Mouse (Mus musculus) heart, postnatal 36 days (tissue): Measurements from ENCODE around the gene Mtcl1. TPM values are rescaled to one million over a fixed set of nuclear protein-coding genes. Genes with fewer than 3 reads are reported as not detected.

ENCODE experiments used
- DNase-seq, 2 experiments: peaks; one replicate each; pipeline ENCODE4 v3.0.0; 2021 to 2022
- intact Hi-C: fragments of 180-260 bp; cut with DNase I; formaldehyde crosslinking; loops from one replicate; pipeline ENCODE4 v1.15.1; 2025
- total RNA-seq, 2 experiments: library from RNA; stranded (reverse); gene quantifications; 2 replicates each; pipeline ENCODE4 v1.2.3; 2021

Gene Mtcl1
- total RNA-seq, 2 experiments from 2014 or later: 4.4 to 6.3 TPM

DNA sequence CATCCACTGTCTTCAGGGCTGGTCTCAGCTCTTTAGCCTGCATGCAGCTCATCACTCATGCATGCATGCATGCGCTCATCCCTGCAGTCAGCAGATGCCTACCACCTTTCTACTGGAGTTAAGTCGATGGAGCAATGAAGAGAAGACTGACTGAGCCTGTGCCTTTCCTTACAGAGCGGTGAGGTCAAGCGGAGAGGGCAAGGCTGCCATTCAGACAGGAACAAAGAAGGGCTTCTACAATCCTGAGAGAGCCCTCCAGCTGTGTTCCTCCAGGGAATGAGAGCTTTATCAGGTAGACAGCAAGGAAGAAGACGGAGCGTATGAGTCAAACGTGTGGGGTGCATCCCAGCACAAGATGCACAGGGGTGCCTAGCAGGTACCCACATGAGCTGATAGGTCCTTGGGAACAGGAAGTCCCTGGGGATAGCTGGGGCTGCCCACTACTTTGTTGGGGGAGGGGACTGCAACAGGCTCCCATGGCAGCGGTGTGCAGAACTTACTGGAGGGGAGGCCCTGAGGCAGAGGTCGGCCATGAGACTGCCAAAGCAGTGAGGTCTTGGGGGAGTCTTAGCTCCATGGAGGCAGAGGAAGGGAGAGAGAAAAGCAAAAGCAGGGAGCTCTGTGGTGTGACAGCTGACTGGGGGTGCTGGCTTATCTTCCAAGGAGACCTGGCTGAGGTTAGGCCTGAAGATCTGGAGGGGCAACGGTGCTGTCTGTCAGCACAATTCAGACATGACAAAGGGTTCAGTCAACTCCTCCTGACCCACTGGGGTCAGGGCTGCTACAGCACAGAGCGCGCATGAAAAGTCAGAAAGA lies 37.2 kb downstream of the Mtcl1 start:
- no peak for DNase-seq
- intact Hi-C loops: no loop called here

DNA sequence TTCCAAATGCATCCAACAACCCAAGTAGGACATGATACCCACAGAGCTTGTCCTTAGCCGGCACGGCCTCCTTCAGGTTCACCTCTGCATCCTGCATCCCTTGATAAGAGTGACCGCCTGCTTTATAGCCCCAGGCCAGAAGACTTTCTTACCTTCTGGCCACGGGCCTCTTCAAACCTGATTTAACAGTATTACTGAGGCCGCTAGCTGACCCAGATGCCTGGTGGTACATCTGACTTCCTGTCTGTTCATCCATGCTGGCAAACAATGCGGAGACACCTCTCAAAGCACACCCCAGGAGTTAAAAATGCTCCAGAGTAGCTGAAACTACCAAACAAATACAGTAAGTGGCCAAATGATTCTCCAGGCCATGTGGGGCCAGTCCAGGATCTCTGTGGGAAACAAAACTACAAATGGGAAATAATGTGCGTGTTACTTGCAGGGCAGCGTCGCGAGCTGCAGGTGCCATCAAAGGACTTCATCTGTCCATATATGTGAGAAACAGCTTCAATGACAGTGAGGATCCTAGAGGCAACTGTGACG lies 38.6 kb downstream of the Mtcl1 start:
- intact Hi-C loops: no loop called here
- no peak for DNase-seq

DNA sequence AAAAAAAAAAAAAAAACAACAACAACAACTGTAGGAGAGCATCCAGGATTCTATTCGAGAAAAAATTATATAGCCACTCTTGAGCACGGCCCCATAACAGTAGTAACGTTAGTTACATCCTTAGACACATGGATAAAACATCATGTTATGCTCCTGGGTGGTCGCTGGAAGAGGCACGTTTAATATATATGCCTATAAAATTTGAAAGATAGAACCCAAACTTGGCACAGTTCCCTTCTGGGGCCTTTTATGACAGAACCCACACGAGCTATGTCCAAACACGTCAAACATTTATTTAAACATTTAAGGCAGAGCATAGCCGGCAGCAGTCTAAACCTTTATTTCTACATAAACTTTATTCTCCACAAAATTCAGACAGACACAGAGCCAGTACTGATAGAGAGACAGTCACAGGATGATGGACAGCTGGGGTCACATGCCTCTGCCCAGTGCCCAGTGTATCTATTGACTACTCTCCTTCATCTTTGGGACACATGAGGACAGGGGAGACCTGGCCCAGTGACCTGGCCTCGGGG lies 40.4 kb downstream of the Mtcl1 start:
- intact Hi-C loops: no loop called here
- DNase-seq: no peak

DNA sequence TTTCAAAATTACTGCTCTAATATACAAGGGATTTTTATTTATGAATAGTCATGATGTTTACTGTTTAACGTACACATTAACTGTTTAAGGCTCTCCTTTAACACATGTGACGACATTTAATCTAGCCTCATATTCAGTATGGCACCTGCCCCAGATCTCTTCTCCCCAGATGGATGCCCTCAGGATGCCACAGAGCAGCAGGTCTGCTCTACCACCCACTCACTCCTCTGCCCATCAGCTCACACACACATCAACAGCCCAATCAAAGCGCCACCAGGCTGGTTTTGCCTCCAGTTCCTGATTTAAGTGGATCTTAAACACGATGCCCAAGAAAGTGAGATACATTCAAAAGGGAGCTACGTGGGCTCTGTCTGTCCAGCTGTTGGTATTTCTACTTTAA lies 41.1 kb downstream of the Mtcl1 start:
- no peak for DNase-seq
- intact Hi-C loops: no loop called here

DNA sequence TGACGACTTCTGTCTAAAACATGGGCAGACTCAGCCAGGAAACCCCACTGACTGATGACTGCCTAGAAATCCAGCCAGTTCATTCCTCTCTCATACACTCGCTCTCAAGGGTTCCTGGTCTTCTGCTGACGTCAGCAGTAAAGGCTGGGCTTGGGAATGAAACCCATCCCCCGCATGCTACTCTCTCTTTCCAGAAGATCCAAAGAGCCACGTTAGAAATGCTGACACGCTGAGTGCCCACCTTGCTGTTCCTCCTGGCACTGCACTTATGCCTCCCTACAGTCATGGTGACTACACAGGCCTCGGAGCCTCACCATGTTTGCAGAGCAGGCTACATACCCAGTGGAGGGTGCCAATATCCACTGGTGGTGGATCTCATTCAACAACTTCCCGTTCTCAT lies 41.7 kb downstream of the Mtcl1 start:
- DNase-seq: no peak
- intact Hi-C loops: no loop called here

DNA sequence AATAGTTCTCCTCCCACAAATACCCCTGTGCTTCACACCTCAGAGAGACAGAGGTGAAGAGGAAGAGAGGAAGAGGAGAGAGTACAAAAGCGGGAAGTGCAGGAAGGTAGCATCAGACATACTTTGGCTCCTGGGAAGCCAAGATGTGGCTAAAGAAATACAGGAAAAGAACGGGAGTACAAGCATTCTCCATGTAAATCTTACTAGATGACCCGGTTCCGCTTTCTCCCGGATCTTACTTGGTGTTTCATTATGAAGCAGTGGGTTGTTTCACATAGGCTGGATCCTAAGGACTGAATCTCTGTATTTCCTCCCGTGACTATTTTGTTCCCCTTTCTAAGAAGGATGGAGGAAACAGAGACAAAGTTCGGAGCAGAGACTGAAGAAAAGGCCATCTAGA lies 43.9 kb downstream of the Mtcl1 start:
- no peak for DNase-seq
- intact Hi-C loops: no loop called here

DNA sequence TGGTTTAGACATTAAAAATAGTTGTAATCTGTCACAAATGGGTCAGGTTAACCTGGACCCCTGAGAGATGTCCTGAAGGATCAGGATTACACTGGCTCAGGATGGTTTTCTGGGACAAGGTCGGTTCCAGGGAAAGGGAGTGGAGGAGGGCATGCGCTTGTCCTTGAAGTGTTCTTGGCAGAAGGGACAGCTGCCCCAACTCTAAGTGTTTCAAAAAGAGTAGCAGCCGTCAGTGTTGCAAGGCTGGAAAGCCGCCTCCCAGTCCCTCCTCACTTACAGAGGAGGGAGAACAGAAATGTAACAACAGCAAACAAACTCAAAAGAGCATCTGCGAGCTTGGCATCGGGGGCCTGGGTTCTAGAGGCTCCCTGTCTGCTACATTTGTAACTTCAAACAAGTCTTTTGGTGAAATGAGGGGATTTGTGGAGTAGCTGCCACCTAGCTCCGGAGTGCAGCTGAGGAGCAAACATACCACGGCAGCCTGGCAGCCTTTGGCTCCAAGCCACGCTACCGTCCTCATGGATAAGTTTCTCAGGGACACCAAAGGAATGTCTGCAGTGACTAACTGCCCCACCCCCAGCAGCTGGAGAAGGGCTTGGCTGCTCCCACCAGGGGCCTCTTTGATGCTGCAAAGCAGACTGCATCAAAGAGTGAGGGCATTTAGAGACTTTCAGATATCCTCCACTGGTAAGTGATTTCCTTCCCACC lies 44.5 kb downstream of the Mtcl1 start:
- peak; percentile 9 to 25 for DNase-seq
- intact Hi-C loops: no loop called here

DNA sequence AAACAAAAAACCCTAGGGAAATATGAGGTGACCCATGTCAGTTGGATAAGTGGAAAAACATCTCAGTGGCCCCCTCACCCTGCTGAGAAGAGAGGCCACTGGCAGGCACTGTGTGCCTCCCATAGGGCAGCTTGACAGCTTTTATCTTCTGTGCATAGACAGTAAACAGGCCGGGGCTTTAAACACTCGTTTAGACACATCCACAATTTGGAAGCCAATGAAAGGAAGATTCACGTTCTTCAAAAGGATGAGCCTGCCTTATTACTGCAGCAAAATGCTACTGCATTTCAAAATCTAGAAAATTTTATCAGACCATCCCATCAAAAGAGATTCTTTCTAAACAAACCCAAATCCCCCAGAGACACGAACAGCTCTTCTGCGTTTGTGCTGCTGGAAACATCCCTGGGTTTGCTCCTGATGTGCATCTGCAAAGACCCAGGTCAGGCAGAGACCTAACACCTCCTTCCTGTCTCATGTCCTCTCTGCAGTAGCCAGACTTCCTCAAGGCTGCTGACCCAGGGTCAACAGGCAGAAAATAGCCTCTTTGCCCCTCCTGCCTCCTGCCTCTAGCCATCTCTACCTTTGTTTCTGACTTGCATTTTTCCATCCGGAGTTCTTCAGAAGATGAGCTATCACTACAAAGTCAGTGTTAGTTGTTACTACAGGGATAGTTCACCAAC lies 46.6 kb downstream of the Mtcl1 start:
- DNase-seq: no peak
- intact Hi-C loops: no loop called here

DNA sequence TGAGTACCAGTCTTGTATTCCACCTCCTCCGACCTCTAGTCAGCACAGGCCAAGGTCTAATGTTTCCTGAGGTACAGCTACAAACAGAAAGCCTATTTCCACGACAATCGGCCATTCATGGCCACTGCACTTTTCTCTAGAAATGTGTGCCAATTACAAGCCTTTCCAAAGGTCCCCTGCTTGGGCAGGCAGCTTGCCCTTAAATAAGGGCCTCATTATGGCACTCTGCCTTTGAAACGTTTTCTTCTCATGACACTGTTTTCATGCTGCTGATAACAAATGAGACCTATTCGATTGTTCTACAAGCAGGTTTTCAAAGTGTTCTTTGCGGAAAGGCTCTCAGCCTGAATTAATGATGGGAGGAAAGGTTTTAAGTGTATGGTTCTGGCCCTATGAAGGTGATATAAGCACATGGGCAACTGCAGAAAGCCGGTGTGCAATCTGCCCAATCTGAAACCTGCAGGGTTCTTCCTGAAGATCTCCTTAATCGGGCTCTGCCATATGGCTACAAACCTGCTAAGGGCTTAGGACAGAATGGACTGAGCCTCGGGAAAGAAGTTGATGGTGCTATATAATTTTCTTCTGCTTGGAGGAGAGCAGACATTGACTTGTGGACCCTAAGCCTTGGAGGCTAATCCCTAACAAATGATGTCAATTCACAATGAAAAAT lies 47.8 kb downstream of the Mtcl1 start:
- no peak for DNase-seq
- intact Hi-C loops: no loop called here

DNA sequence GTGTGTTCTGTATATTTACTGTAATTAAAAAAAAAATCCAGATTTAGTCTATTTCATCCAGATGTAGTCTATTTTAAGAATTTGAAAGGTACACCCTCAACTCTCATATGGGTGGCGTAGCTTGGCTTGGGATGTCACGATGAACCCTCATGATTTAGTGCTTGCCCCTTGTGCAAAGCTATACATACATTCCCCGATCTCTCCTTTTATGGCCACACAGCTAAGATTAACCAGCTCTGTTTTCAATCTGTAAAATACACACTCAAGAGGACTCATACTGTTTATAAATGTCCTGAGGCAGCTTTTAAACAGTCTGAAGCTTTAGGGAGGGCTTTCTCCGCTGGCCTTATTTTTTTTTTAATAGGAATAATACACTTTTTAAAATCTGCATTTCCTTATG lies 49.8 kb downstream of the Mtcl1 start:
- DNase-seq: no peak
- intact Hi-C loops: no loop called here

DNA sequence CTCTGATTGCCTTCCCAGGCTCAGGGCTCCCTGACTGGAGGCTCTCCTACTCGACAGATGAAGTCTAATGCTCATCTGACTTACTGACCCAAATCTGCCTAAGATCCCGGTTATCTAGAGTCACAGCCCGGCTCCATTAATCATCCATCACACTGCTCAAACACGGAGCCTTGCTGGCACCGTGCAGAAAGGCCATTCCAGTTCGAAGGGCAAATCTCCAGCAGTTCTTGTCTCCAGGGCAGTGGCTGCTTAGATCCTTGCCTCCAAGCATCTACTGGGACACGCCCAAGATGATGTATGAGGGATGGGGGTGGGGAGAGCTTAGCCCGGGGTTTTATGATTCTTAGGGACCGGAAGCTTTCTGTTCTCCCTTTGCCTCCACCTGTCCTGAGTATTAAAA lies 55.0 kb downstream of the Mtcl1 start:
- peak in 1 of 2 experiments; percentile 8 for DNase-seq
- intact Hi-C loops: no loop called here

DNA sequence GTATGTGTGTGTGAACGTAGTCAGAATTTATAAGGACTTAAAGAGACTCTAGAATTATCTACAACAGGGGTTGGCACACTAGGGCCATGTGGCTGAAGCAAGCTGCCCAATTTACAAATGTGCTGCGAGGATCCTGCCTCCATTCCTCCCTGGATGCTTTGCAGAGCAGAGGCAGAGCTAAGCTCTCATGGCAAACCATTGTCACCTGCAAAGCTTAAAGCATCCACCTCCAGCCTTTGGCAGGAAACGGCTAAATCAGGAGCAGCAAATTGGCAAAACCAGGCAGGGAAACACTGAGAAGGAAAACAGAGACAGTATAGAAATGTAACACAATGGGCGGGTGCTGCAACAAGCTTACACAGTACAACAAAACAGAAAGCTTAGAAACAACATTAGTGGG lies 61.2 kb downstream of the Mtcl1 start:
- no peak for DNase-seq
- intact Hi-C loops: no loop called here

DNA sequence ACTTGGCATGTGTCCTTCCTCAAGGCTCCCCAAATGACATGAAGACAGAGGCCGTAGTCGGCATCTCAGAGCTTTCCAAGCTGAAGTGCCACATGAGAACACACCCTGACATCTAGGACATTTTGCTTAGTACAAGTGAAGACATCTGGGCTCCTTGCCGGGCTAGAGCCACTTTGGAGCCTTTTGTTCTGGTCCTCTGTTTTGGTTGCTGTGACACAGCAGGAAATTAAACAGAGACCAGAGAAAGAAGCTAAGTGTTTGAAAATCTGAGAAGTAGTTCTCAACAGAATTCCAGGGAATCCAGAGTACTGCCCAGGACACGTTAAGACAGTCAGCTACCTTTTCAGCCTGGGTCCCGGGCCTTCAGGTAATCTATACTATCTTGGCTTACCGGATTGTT lies 68.2 kb downstream of the Mtcl1 start:
- intact Hi-C loops: no loop called here
- DNase-seq: no peak

DNA sequence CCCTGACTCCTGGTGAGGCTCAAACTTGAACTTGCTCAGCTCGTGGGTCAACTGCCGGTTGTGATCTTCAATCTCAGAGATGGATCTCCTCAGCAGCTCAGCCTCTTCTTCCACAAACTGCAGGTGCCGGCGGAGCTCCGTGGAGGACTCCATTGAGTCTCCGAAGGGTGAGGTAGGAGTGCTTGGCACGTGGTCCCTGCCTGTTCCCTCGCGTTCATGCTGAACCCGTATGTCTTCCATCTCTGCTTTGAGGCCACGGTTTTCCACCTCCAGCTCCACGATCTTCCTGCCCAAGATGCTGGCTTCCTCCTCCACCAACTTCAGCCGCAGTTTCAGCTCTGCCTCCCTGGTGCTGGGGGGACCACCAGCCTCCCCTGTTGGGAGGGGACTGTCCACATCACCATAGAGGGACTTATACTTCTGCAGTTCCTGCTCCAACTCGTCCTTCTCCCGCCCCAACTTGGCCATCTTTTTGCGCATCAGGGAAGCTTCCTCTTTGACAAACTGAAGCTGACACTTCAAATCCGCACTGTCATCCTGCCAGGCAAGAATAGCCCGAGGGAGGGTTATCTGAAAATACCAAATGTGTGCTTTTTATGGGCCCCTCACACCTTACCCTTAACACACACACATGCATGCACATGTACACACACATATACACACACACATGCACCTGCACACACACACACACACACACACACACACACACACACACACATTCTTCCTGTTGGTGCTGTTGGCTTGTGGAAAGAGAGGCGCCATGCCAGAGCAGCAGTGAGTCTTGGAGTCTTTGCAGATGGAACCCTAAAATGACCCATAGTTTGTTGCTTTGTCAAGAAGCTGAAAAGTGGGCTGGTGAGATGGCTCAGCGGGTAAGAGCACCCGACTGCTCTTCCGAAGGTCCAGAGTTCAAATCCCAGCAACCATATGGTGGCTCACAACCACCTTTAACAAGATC lies 69.4 kb downstream of the Mtcl1 start:
- DNase-seq: no peak
- intact Hi-C loops: no loop called here

DNA sequence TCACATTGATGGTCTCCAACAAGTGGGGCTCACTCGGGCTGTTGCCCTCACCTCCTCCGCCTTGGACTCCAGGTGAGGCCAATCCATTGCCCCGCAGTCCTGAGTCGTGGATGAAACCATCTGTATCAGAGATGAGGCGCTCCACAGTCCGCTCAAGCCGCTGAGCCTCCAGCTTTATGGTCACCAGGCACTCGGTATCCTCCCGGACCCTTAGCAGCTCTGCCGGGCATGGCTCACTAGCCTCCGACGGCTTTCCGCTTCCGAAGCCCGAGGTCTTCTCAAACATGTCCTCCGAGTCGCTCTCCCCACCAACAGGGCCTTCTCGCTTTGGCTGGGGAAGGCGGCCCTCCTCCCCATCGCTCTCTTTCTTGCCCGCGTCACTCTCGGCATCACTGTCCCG lies 70.2 kb downstream of the Mtcl1 start:
- intact Hi-C loops: no loop called here
- no peak for DNase-seq

DNA sequence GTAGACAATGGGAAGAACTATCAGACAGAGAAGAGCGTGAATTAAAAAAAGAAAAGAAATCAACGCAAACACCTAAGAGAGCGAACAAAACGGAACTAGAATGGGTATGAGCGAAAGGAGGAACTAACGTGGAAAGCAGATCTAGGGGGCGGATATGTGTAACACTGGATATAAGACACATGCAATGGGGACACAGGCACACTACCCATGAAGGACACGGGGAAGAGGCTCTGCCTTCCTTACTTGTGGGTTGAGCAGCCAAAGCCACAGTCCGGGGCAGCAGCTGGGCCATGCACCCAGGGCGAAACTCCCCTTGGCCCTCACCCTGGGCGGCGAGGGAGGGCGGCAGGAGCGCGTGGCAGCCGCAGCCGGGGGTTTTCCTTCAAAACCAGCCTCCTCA lies 71.4 kb downstream of the Mtcl1 start:
- intact Hi-C loops: no loop called here
- no peak for DNase-seq

DNA sequence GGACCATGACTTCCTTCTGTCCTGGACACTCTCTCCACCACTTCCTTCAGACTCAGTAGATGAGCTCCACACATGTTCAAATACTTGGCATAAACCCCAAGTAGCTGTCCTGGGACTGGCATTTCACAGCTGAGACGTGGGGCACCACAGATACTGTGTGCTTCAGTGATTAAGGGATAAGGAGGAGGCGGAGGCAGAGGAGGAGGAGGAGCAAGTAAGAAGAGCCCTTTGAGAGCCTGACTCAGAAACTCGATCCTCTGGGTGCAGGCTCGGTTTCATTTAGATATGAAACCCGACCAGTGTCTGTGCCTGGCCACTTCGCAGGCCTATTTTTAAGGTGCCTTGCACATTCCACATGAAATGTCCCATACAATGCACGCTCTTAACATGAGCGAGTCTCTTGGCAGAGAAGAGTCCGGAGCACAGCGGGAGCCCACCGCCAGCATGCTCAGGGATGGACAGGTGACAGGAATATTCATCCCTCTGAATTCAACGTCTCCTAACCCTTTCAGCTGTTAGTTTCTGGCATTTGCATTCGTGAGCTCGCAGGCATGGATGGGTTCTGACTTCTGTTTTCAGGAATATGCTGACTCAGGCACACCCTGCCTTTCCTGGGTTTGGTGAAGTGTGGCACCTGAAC lies 74.8 kb downstream of the Mtcl1 start:
- intact Hi-C loops: no loop called here
- no peak for DNase-seq

DNA sequence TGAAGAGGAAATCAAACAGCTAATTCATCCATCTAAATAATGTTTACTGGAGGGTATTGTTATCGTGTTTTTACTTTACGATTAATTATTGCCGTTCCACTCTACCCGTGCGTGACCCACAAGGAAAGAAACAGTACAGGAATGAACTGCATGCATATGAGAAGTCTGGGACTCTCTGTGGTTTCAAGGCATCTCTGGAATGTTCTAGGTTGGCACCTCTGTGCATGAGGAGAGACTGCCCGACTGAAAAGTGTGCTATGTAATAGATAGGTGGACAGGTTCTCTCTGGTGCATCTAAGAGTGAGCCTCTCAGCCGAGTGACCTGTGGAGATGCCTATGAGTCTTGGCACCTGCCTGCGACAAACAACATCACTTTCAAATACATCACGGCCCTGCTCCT lies 78.7 kb downstream of the Mtcl1 start:
- no peak for DNase-seq
- intact Hi-C loops: no loop called here

DNA sequence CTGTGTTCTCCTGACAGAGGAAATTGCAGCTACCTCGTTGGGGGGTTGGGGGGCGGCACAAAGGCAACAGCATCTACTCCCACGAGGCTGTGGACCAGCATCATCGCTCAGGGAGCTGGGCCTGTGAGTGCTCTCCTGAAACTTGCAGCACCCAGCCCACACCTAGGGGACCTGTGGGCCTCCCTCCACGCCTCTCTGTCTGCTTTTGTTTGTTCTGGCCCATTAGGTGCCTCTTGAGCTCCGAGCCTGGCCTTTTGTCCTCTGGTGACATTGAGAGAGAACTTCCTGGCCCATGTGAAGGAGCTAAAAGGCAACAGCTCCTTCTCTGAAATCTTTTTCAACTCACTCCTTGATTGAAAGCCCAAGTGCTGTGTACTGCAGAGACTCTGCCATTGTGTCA lies 79.8 kb downstream of the Mtcl1 start:
- intact Hi-C loops: no loop called here
- no peak for DNase-seq
